Mouse (Mus musculus) adrenal gland, postnatal 10 days (tissue): Measurements from ENCODE around the gene Smyd1. TPM values are rescaled to one million over a fixed set of nuclear protein-coding genes. Genes with fewer than 3 reads are reported as not detected.

Experiments used
- DNase-seq: peaks from one replicate; pipeline ENCODE4 v3.0.0; 2021; ENCODE audit warnings: mixed read lengths
- total RNA-seq, 2 experiments: library from RNA; stranded (reverse); gene quantifications; 2 replicates each; pipeline ENCODE4 v1.2.3; 2021

The Smyd1 gene
- total RNA-seq, 2 experiments from 2014 or later: 5.0 to 17.9 TPM

- DNase-seq: no peak
These were observed 61.9 kb downstream of the Smyd1 start for GRCm38 (mm10) chr6:71260051-71260640.

- no peak for DNase-seq
These were observed 62.9 kb downstream of the Smyd1 start for GRCm38 (mm10) chr6:71259166-71259565.

DNA sequence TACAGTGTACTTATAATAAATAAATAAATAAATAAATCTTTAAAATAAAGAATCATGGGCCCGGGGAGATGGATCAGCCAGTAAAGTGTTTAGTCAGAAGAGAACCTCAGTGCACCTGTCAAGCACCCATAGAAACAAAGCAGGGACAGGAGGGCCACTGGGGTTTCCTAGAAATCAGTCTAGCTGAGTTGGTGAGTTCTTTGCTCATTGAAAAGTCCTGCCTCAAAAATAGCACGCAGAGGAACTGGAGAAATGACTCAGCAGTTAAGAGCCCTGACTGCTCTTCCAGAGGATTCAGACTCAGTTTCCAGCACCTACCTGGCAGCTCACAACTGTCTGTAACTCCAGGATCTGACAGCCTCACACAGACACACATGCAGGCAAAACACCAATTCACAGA, 63.5 kb downstream of the Smyd1 start:
- DNase-seq: no peak

DNA sequence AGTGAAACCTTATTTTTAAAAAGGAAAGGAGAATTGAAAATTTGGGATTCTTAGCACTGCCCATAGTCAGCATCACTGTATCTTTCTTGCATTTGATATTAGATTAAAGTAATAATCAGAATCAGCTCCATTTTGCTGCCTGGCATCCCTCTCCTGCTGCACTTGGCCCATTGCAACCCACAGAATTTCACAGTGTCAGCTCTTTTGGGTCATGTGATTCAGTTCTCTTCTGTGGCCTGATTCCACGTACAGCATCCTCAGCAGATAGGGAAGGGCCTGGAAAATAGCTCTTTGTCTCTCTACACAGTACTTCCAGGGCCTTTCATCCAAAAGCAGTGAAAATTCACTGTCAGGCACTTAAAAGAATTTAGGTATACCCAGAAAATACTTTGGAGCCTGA, 64.7 kb downstream of the Smyd1 start:
- no peak for DNase-seq

GRCm38 (mm10) chr6:71256166-71256565, 65.9 kb downstream of the Smyd1 start:
- DNase-seq: no peak

GRCm38 (mm10) chr6:71254456-71254855, 67.6 kb downstream of the Smyd1 start:
- DNase-seq: no peak

DNA sequence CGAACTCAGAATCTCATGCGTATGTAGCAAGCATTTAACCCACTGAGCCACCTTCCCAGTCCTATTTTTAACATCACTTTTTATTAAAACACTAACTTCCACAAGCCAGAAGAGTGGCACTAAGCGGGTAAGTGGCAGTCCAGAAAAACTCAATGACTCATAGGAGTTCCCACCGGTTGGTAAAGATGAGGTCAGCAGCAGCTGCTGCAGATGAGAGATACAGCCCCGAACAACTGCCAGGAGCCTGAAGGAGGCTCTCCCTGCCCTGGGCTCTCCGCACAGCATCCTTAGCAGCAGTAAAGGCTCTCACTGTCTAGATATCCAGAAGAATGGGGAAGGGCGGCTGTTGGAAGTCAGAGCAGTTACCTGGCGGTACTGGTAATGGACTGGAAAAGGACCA, 71.1 kb downstream of the Smyd1 start:
- no peak for DNase-seq

DNA sequence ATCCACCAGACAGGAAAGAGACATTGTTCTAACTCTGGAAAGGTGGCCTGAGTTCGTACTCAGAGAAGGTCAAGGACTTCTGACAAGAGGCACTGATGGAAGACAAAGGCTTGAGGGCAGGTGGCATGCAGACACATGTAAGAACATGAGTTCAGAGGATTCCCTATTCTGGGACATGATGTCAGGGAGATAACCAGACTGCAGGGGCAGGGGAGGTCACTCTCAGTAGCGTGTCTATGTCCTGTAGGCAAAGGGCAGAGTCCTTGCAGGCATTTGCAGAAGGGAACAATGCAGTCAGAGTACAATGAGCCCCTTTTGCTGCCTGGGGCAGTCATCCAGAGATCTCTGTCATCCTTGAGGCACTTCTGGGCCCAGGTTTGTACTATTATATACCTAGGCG, 72.4 kb downstream of the Smyd1 start:
- no peak for DNase-seq

GRCm38 (mm10) chr6:71248420-71248819, 73.6 kb downstream of the Smyd1 start:
- DNase-seq: no peak

DNA sequence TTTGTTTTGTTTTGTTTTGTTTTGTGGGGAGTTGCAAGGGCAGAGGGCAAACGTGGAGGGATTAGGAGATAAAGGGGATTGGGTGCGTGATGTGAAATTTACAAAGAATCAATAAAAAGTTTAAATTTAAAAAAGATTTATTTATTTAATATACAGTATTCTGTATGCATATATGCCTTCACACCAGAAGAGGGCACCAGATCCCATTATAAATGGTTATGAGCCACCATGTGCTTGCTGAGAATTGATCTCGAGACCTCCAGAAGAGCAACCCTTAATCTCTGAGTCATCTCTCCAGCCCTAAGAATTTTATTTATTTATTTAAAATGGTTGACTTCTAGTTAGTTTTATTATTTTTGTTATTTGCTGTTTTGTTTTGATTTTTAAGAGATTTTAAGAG, 78.8 kb downstream of the Smyd1 start:
- no peak for DNase-seq

- peak; percentile 27 for DNase-seq
These were observed 79.2 kb downstream of the Smyd1 start for GRCm38 (mm10) chr6:71242811-71243210.

DNA sequence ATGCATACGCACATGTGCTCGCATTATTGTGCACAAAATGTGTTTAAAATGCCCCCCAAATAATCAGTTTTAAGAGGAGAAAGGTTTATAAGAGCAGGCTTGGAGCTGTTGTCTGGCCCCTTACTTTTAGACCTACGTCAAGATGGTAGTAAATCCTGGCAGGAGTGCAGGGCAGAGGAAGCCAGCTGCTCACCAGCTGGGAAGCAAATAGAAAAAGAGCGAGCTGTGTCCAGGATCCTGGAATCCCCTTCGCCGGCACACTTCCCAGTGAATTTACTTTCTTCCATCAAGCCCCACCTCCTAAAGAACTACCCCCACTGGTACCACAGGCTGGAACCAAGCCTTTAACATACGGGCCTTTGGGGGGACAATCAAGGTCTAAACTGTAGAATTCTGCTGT, 81.2 kb downstream of the Smyd1 start:
- DNase-seq: no peak

GRCm38 (mm10) chr6:71239069-71239750, 82.8 kb downstream of the Smyd1 start:
- DNase-seq: peak; percentile 20

DNA sequence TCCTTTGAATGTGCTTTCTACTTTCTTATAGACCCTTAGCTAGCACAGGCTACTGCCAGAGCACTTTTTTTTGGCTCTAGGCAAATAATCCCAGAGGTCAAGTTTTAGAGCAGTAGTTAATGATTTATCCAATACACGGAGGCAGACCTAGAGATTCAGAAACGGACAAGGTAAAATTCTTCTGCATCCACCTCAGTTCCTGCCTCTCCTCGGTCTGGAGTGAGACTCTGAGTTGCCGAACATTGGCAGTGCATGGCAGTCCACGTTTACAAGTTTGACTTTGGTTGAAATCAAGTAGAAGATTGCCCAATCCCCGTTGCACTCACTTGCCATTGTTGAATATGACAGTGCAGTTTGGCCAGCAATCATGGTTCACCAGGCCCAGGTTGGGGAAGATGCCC, 85.0 kb downstream of the Smyd1 start:
- no peak for DNase-seq

DNA sequence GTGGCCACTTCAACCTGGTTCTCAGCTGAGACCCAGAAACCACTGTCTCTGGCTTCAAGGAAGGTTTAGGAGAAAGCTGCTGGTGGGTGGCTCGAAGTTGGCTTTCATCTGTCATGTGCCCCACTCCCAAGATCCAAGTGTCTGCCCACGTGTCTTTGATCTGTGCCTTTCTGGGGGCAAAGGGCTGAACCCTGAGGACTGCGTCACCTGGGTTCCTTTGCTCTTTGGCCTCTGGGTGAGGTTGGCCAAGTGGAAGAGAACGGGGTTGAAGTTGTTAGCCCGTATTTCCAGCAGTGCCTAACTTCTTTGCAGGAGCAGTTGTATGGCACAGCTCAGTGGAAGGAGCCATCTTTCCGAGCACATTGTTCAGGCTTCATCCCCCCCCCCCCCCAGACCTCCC, 85.5 kb downstream of the Smyd1 start:
- no peak for DNase-seq

GRCm38 (mm10) chr6:71235944-71236343, 86.1 kb downstream of the Smyd1 start:
- DNase-seq: no peak

DNA sequence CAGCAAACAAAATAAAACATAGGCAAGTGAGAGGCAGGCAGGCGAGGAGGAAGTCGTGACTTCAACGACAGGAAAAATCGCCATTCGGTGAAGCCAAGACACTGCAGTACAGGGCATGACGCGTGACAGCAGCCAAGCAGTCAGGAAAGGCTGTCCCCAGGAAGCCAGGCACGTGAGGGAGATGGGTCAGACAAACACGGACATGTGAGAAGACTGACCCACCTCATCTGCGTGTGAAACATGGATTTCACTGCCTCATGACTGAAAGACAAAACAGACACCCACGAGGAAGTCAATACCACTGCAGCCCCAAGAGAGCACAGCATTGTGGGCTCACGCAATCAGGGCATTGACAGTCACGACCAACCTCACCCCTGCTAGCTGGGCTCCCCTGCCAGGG, 86.9 kb downstream of the Smyd1 start:
- DNase-seq: no peak

DNA sequence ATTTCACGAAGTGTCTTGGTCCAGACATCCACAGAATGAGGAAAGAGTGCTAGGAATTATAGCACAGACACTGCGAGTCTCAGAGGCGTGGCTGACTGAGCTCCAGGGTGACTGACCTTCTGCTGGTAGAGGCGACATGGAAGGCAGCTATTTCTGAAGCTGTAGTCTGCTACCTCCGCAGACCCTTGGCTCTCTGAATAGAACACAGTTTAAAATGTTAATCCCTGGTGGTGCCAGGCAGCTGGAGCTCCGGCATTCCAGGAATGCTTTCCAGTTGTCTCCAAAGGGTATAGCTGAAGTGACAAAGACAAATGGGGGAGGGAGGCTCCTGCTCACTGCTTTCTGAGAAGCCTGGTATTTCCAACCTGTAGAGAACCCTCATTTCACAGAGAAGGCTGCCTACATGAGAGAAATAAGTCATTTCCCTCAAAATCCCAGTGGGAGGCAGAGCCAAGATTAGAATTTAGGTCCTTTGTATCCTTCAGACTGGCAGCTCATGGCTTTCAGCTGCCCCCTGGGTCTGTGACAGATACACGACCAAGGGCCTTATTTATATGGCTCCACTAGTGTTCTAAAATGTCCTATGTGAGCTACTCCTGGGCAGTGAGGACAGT, 94.8 kb downstream of the Smyd1 start:
- DNase-seq: no peak

- DNase-seq: no peak
These were observed 95.5 kb downstream of the Smyd1 start for GRCm38 (mm10) chr6:71226544-71226943.

GRCm38 (mm10) chr6:71224184-71224943, 97.7 kb downstream of the Smyd1 start:
- DNase-seq: no peak

- no peak for DNase-seq
These were observed 100.5 kb downstream of the Smyd1 start for GRCm38 (mm10) chr6:71221501-71221900.

- no peak for DNase-seq
These were observed 109.6 kb downstream of the Smyd1 start for GRCm38 (mm10) chr6:71212471-71212870.

DNA sequence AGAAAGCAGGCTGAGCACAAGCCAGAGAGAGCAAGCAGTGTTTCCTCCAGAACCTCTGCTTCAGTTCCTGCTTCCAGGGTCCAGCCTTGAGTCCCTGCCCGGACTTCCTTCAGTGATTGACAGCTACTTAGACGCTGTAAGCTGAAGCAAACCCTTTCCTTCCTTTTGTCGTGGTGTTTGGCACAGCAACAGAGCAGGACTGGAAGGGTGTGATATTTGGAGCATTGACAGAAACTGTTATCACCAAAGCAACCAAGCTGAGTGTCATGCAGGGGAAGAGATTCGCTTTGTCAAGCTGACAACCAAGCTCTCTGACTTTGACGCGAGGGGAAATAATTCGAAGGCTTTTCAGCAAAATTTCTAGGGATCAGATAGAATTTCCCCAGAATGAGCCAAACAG, 110.1 kb downstream of the Smyd1 start:
- no peak for DNase-seq
